Mouse (Mus musculus): ENCODE results near the gene Ccdc70. TPM values are rescaled to one million over a fixed set of nuclear protein-coding genes. Genes with fewer than 3 reads are reported as not detected.

Ccdc70 gene
- total RNA-seq, 1 experiment = not detected

- no peaks in the 10 kb centered on the region for H3K9me3 ChIP-seq (ENCODE audit: control insufficient read depth, insufficient read depth, low read depth, low read length)
- no peak overlapping the region for H3K4me3 ChIP-seq (ENCODE audit: insufficient read depth in 1 of 2, low read depth in 1 of 2, low read length in 2 of 2, poor library complexity in 1 of 2, severe bottlenecking in 1 of 2)
- H3K27ac ChIP-seq (ENCODE audit: insufficient read depth, low read depth, low read length, poor library complexity, severe bottlenecking) = no peak overlapping the region
- in situ Hi-C loops (cut with MboI; ENCODE audit: low sequenced_read_pairs in 2 of 2, unreplicated experiment in 2 of 2) = no loop called here
- no peaks in the 10 kb centered on the region for H3K4me1 ChIP-seq (ENCODE audit: control insufficient read depth in 2 of 2, insufficient read depth in 2 of 2, low read length in 2 of 2, poor library complexity in 1 of 2)
- no peaks in the 10 kb centered on the region for H3K36me3 ChIP-seq (ENCODE audit: control insufficient read depth, insufficient read depth, low read length, poor library complexity, severe bottlenecking)
- H3K9ac ChIP-seq (ENCODE audit: insufficient read depth, low read depth, low read length, poor library complexity, severe bottlenecking) = no peak overlapping the region
- DNase-seq (ENCODE audit: low read depth, low spot score) = no peak
- TF ChIP-seq ZNF384 (IDR thresholded peaks at IDR 0.05; ENCODE audit: low read depth, low read length) (no peak), MAFK (IDR thresholded peaks at IDR 0.05; ENCODE audit: insufficient read depth, low read depth, low read length) (no peak)
Measured at GRCm38 (mm10) chr8:21947311-21948017, 22.1 kb upstream of the Ccdc70 start.

GRCm38 (mm10) chr8:21955321-21955720, 14.3 kb upstream of the Ccdc70 start:
- peak; percentile 42 for DNase-seq (ENCODE audit: low read depth, low spot score)
- in situ Hi-C loops (cut with MboI; ENCODE audit: low sequenced_read_pairs in 2 of 2, unreplicated experiment in 2 of 2) = loop anchor here in 1 of 2 experiments (10.0 kb wide), 1 partner anchor 201 kb away; no protein-coding TSS in a partner anchor
- no peak overlapping the region for H3K4me3 ChIP-seq (ENCODE audit: insufficient read depth in 1 of 2, low read depth in 1 of 2, low read length in 2 of 2, poor library complexity in 1 of 2, severe bottlenecking in 1 of 2)
- no peak overlapping the region for H3K27ac ChIP-seq (ENCODE audit: insufficient read depth, low read depth, low read length, poor library complexity, severe bottlenecking)
- H3K4me1 ChIP-seq (ENCODE audit: control insufficient read depth in 2 of 2, insufficient read depth in 2 of 2, low read length in 2 of 2, poor library complexity in 1 of 2) = no peaks in the 10 kb centered on the region
- no peaks in the 10 kb centered on the region for H3K9me3 ChIP-seq (ENCODE audit: control insufficient read depth, insufficient read depth, low read depth, low read length)
- H3K9ac ChIP-seq (ENCODE audit: insufficient read depth, low read depth, low read length, poor library complexity, severe bottlenecking) = no peak overlapping the region
- TF ChIP-seq MAFK (IDR thresholded peaks at IDR 0.05; ENCODE audit: insufficient read depth, low read depth, low read length) (no peak), ZC3H11A (IDR thresholded peaks at IDR 0.05; ENCODE audit: borderline replicate concordance, low read depth, low read length) (peak; percentile 72; the same call in 1 of the 2 replicates)
- no peaks in the 10 kb centered on the region for H3K36me3 ChIP-seq (ENCODE audit: control insufficient read depth, insufficient read depth, low read length, poor library complexity, severe bottlenecking)

- H3K36me3 ChIP-seq (ENCODE audit: control insufficient read depth, insufficient read depth, low read length, poor library complexity, severe bottlenecking) = no peaks in the 10 kb centered on the region
- H3K4me1 ChIP-seq (ENCODE audit: control insufficient read depth in 2 of 2, insufficient read depth in 2 of 2, low read length in 2 of 2, poor library complexity in 1 of 2) = no peaks in the 10 kb centered on the region
- no peak overlapping the region for H3K27ac ChIP-seq (ENCODE audit: insufficient read depth, low read depth, low read length, poor library complexity, severe bottlenecking)
- H3K9ac ChIP-seq (ENCODE audit: insufficient read depth, low read depth, low read length, poor library complexity, severe bottlenecking) = no peak overlapping the region
- H3K9me3 ChIP-seq (ENCODE audit: control insufficient read depth, insufficient read depth, low read depth, low read length) = no peaks in the 10 kb centered on the region
- no peak for TF ChIP-seq ZC3H11A (IDR thresholded peaks at IDR 0.05; ENCODE audit: borderline replicate concordance, low read depth, low read length)
- TF ChIP-seq CHD2 (IDR thresholded peaks at IDR 0.05; ENCODE audit: low read depth, low read length) = no peak
- in situ Hi-C loops (cut with MboI; ENCODE audit: low sequenced_read_pairs in 2 of 2, unreplicated experiment in 2 of 2) = loop anchor here in 1 of 2 experiments (10.0 kb wide), 1 partner anchor 202 kb away; no protein-coding TSS in a partner anchor
- DNase-seq (ENCODE audit: low read depth, low spot score) = peak; percentile 40
- H3K4me3 ChIP-seq (ENCODE audit: insufficient read depth in 1 of 2, low read depth in 1 of 2, low read length in 2 of 2, poor library complexity in 1 of 2, severe bottlenecking in 1 of 2) = no peak overlapping the region
Measured at GRCm38 (mm10) chr8:21956336-21956735, 13.2 kb upstream of the Ccdc70 start.

- Histone ChIP-seq H3K36me3 (ENCODE audit: control insufficient read depth, insufficient read depth, low read length, poor library complexity, severe bottlenecking) (no peaks in the 10 kb centered on the region), H3K9me3 (ENCODE audit: control insufficient read depth, insufficient read depth, low read depth, low read length) (no peaks in the 10 kb centered on the region), H3K27ac (ENCODE audit: insufficient read depth, low read depth, low read length, poor library complexity, severe bottlenecking) (no peak within 1 kb of the TSS), H3K4me3 (ENCODE audit: insufficient read depth in 1 of 2, low read depth in 1 of 2, low read length in 2 of 2, poor library complexity in 1 of 2, severe bottlenecking in 1 of 2) (no peak within 1 kb of the TSS), H3K4me1 (ENCODE audit: control insufficient read depth in 2 of 2, insufficient read depth in 2 of 2, low read length in 2 of 2, poor library complexity in 1 of 2) (no peaks in the 10 kb centered on the region), H3K9ac (ENCODE audit: insufficient read depth, low read depth, low read length, poor library complexity, severe bottlenecking) (no peak within 1 kb of the TSS)
- in situ Hi-C loops (cut with MboI; ENCODE audit: low sequenced_read_pairs in 2 of 2, unreplicated experiment in 2 of 2) = loop anchor here in 1 of 2 experiments (10.0 kb wide), 1 partner anchor 204 kb away; no protein-coding TSS in a partner anchor
- TF ChIP-seq ZNF384 (IDR thresholded peaks at IDR 0.05; ENCODE audit: low read depth, low read length) = no peak
- no peak for TF ChIP-seq MAFK (IDR thresholded peaks at IDR 0.05; ENCODE audit: insufficient read depth, low read depth, low read length)
- TF ChIP-seq ZC3H11A (IDR thresholded peaks at IDR 0.05; ENCODE audit: borderline replicate concordance, low read depth, low read length) = no peak
- TF ChIP-seq CHD2 (IDR thresholded peaks at IDR 0.05; ENCODE audit: low read depth, low read length) = no peak
- no peak for DNase-seq (ENCODE audit: low read depth, low spot score)
Measured at GRCm38 (mm10) chr8:21958414-21958813, 11.2 kb upstream of the Ccdc70 start, which contains the start of gene Fam90a1a. Gene Fam90a1a (plus strand): TSS chr8:21958714.

GRCm38 (mm10) chr8:21966646-21967045, 2.9 kb upstream of the Ccdc70 start:
- TF ChIP-seq MAFK (IDR thresholded peaks at IDR 0.05; ENCODE audit: insufficient read depth, low read depth, low read length) (no peak), ZNF384 (IDR thresholded peaks at IDR 0.05; ENCODE audit: low read depth, low read length) (no peak), ZC3H11A (IDR thresholded peaks at IDR 0.05; ENCODE audit: borderline replicate concordance, low read depth, low read length) (no peak), HCFC1 (IDR thresholded peaks at IDR 0.05; ENCODE audit: borderline replicate concordance, insufficient read depth, low read length) (no peak), CHD2 (IDR thresholded peaks at IDR 0.05; ENCODE audit: low read depth, low read length) (no peak)
- Histone ChIP-seq H3K9ac (ENCODE audit: insufficient read depth, low read depth, low read length, poor library complexity, severe bottlenecking) (no peak overlapping the region), H3K4me3 (ENCODE audit: insufficient read depth in 1 of 2, low read depth in 1 of 2, low read length in 2 of 2, poor library complexity in 1 of 2, severe bottlenecking in 1 of 2) (no peak overlapping the region), H3K4me1 (ENCODE audit: control insufficient read depth in 2 of 2, insufficient read depth in 2 of 2, low read length in 2 of 2, poor library complexity in 1 of 2) (no peaks in the 10 kb centered on the region), H3K36me3 (ENCODE audit: control insufficient read depth, insufficient read depth, low read length, poor library complexity, severe bottlenecking) (no peaks in the 10 kb centered on the region), H3K27ac (ENCODE audit: insufficient read depth, low read depth, low read length, poor library complexity, severe bottlenecking) (no peak overlapping the region), H3K9me3 (ENCODE audit: control insufficient read depth, insufficient read depth, low read depth, low read length) (no peaks in the 10 kb centered on the region)
- in situ Hi-C loops (cut with MboI; ENCODE audit: low sequenced_read_pairs in 2 of 2, unreplicated experiment in 2 of 2) = no loop called here
- no peak for DNase-seq (ENCODE audit: low read depth, low spot score)
